Mouse (Mus musculus) heart, adult 2 months (tissue): Measurements from ENCODE around the gene AW822073.
A peak's percentile ranks its signal among the peaks of the same experiment; 100 is the strongest.

Experiments
- CTCF ChIP-seq: fragments of 200-600 bp; IDR thresholded peaks from 2 replicates; pipeline ENCODE4 v1.8.1; 2022; ENCODE audit warnings: antibody characterized with exemption, mild to moderate bottlenecking, moderate library complexity
- EP300 ChIP-seq: fragments of 200-500 bp; IDR thresholded peaks from 2 replicates; pipeline ENCODE4 v1.6.1; 2011; ENCODE audit warnings: low read depth, low read length, control low read depth; ENCODE audit not compliant: insufficient read depth
- POLR2A ChIP-seq: fragments of 200-500 bp; IDR thresholded peaks from 2 replicates; pipeline ENCODE4 v1.6.1; 2011; ENCODE audit warnings: mild to moderate bottlenecking, low read depth, low read length, control low read depth; ENCODE audit not compliant: insufficient read depth

DNA sequence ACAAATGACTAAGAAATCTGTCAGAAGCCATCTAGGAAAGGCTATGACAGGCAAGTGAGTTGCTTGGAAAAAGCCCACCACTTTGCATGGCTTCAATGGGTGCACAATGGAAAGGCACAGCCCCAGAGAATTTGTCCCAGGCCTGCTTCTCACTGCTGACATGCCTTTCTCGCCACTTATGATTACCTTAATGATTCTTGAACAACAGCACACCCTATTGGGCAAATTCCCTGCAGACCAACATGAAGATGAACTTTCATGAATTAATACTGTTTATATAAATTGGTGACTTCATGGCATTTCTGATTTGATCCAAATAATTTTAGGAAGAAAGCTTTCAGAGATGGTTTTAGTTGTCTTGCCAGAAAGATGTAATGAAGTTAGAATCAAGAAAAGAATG is 24.8 kb upstream of the AW822073 start:
- TF ChIP-seq CTCF (peak; percentile 24), EP300 (no peak), POLR2A (no peak)
